Mouse (Mus musculus) gastrocnemius, postnatal 25 days (tissue): ENCODE measurements at regions not wholly inside any gene's neighbourhood (a gene's known extent, or its start where the extent isn't known, plus 50 kb on each side); places are given as distances from the start of the nearest gene placed in this dataset.

Source experiments
- microRNA-seq, 2 experiments: library from miRNA; unstranded; fragments of <30 nt; microRNA quantifications; one replicate each; pipeline ENCODE4 v1.2.0; 2021; ENCODE audit warnings: borderline replicate concordance in 2 of 2

Small RNAs in the stretch of these regions (microRNA-seq; reads per million reads assigned to microRNA genes)
- 0 reads per million in 2 experiments for gene Gm22234
- 0 reads per million in 2 experiments for gene Gm25297
